Mouse (Mus musculus): ENCODE data around the gene Tcl1b4. TPM values are rescaled to one million over a fixed set of nuclear protein-coding genes. Genes with fewer than 3 reads are reported as not detected.

The Tcl1b4 gene
- not detected in 2 replicates for polyA plus RNA-seq (2021; fragmentation: Nextera tagmentation)
- long read RNA-seq, experiment 1 = 0 reads
- long read RNA-seq, experiment 2 = 0 reads

GRCm38 (mm10) chr12:105201657-105202056 lies at the start of gene Tcl1b4:
Tcl1b4 (plus strand) TSS chr12:105201957.

GRCm38 (mm10) chr12:105159390-105159789 lies 42.4 kb upstream of the Tcl1b4 start, which contains the start of gene Tcl1b1:
Tcl1b1 (plus strand) TSS chr12:105159690.

GRCm38 (mm10) chr12:105176044-105176443 lies 25.7 kb upstream of the Tcl1b4 start, which contains the start of gene Tcl1b5:
Tcl1b5 (plus strand) TSS chr12:105176344.

GRCm38 (mm10) chr12:105190743-105191142 lies 11.0 kb upstream of the Tcl1b4 start, which contains the start of gene Tcl1b3:
Tcl1b3 (plus strand) TSS chr12:105191043.

GRCm38 (mm10) chr12:105222601-105223319 lies 21.0 kb downstream of the Tcl1b4 start, which contains the start of gene Tcl1:
Tcl1 (minus strand) TSS chr12:105222793.

Other genes starting within 250 kb of the Tcl1b4 start
- 0.22 and 0.58 TPM in 2 replicates for gene Syne3, start 192.1 kb upstream of the Tcl1b4 start, polyA plus RNA-seq (2021; fragmentation: Nextera tagmentation)
- 22.6 and 69.9 TPM in 2 replicates for gene Glrx5, start 169.3 kb upstream of the Tcl1b4 start, polyA plus RNA-seq (2021; fragmentation: Nextera tagmentation)
- gene Tcl1b2, start 55.9 kb upstream of the Tcl1b4 start, polyA plus RNA-seq (2021; fragmentation: Nextera tagmentation) = not detected in 2 replicates
- gene Tcl1b1, start 42.3 kb upstream of the Tcl1b4 start, polyA plus RNA-seq (2021; fragmentation: Nextera tagmentation) = not detected in 2 replicates
- gene Tcl1b5, start 25.6 kb upstream of the Tcl1b4 start, polyA plus RNA-seq (2021; fragmentation: Nextera tagmentation) = not detected in 2 replicates
- gene Tcl1b3, start 10.9 kb upstream of the Tcl1b4 start, polyA plus RNA-seq (2021; fragmentation: Nextera tagmentation) = not detected in 2 replicates
- not detected in 2 replicates for gene Tcl1, start 20.8 kb downstream of the Tcl1b4 start, polyA plus RNA-seq (2021; fragmentation: Nextera tagmentation)
- 2.6 and 3.9 TPM in 2 replicates for gene Tunar, start 131.9 kb downstream of the Tcl1b4 start, polyA plus RNA-seq (2021; fragmentation: Nextera tagmentation)

Measured in left cerebral cortex, adult 6 months (tissue).